Mouse (Mus musculus): ENCODE measurements at regions not wholly inside any gene's neighbourhood (a gene's known extent, or its start where the extent isn't known, plus 50 kb on each side); places are given as distances from the start of the nearest gene placed in this dataset.
"Not testable (repeated sequence)": the region's sequence is repeated elsewhere in the genome, so short reads cannot be mapped to it uniquely, and the experiment has no call there.

- H3K36me3 ChIP-seq (ENCODE audit: insufficient read depth, low read length) = no peaks in the 10 kb centered on the region
- no peak overlapping the region for H3K9ac ChIP-seq (replicated peaks; ENCODE audit: low read depth)
- H3K9me3 ChIP-seq (ENCODE audit: low read length) = no peaks in the 10 kb centered on the region
- 32% methylated on average over 10 of the region's 10 CpGs for WGBS
- H3K4me1 ChIP-seq (ENCODE audit: insufficient read depth, low read depth, low read length) = no peaks in the 10 kb centered on the region
- no peak overlapping the region for H3K27ac ChIP-seq (ENCODE audit: low read length)
- ATAC-seq (no peak), DNase-seq (ENCODE audit: low spot score) (peak; percentile 9)
- no peak for TF ChIP-seq EP300 (IDR thresholded peaks at IDR 0.05)
- TF ChIP-seq CTCF (IDR thresholded peaks at IDR 0.05) = peak; percentile 50
- H3K4me3 ChIP-seq (ENCODE audit: low read depth, low read length) = no peak overlapping the region
- H3K4me2 ChIP-seq (replicated peaks; ENCODE audit: low read depth, low read length) = no peak overlapping the region
- H3K27me3 ChIP-seq (replicated peaks; ENCODE audit: insufficient read depth, low read length) = no peaks in the 10 kb centered on the region
Observed at GRCm38 (mm10) chr2:10701459-10701858, 331.1 kb downstream of the Sfmbt2 start.

GRCm38 (mm10) chr2:10718366-10718765 is 348.1 kb downstream of the Sfmbt2 start:
- 47% methylated on average over 5 of the region's 5 CpGs for WGBS
- no peak overlapping the region for H3K4me3 ChIP-seq (ENCODE audit: low read depth, low read length)
- DNase-seq (ENCODE audit: low spot score) (no peak), ATAC-seq (no peak)
- H3K27me3 ChIP-seq (replicated peaks; ENCODE audit: insufficient read depth, low read length) = no peaks in the 10 kb centered on the region
- no peak overlapping the region for H3K9ac ChIP-seq (replicated peaks; ENCODE audit: low read depth)
- H3K4me2 ChIP-seq (replicated peaks; ENCODE audit: low read depth, low read length) = no peak overlapping the region
- H3K36me3 ChIP-seq (ENCODE audit: insufficient read depth, low read length) = no peaks in the 10 kb centered on the region
- no peaks in the 10 kb centered on the region for H3K9me3 ChIP-seq (ENCODE audit: low read length)
- TF ChIP-seq EP300 (IDR thresholded peaks at IDR 0.05) (no peak), CTCF (IDR thresholded peaks at IDR 0.05) (no peak)
- H3K4me1 ChIP-seq (ENCODE audit: insufficient read depth, low read depth, low read length) = no peaks in the 10 kb centered on the region
- no peak overlapping the region for H3K27ac ChIP-seq (ENCODE audit: low read length)

- not testable (repeated sequence) for ATAC-seq; H3K4me3 ChIP-seq (ENCODE audit: low read depth, low read length); H3K9ac ChIP-seq (replicated peaks; ENCODE audit: low read depth); H3K27me3 ChIP-seq (replicated peaks; ENCODE audit: insufficient read depth, low read length); H3K4me1 ChIP-seq (ENCODE audit: insufficient read depth, low read depth, low read length); H3K27ac ChIP-seq (ENCODE audit: low read length); H3K36me3 ChIP-seq (ENCODE audit: insufficient read depth, low read length); DNase-seq (ENCODE audit: low spot score); H3K4me2 ChIP-seq (replicated peaks; ENCODE audit: low read depth, low read length); H3K9me3 ChIP-seq (ENCODE audit: low read length)
- WGBS = 90% methylated on average over 5 of the region's 5 CpGs
Observed at GRCm38 (mm10) chr2:10734337-10734736, 364.0 kb downstream of the Sfmbt2 start.

- ATAC-seq (peak; percentile 11), DNase-seq (ENCODE audit: low spot score) (no peak)
- H3K9me3 ChIP-seq (ENCODE audit: low read length) = no peaks in the 10 kb centered on the region
- H3K27me3 ChIP-seq (replicated peaks; ENCODE audit: insufficient read depth, low read length) = no peaks in the 10 kb centered on the region
- H3K27ac ChIP-seq (ENCODE audit: low read length) = no peak overlapping the region
- TF ChIP-seq CTCF (IDR thresholded peaks at IDR 0.05) (no peak), EP300 (IDR thresholded peaks at IDR 0.05) (no peak)
- no peaks in the 10 kb centered on the region for H3K36me3 ChIP-seq (ENCODE audit: insufficient read depth, low read length)
- WGBS = 33% methylated on average over 13 of the region's 13 CpGs
- H3K9ac ChIP-seq (replicated peaks; ENCODE audit: low read depth) = no peak overlapping the region
- no peaks in the 10 kb centered on the region for H3K4me1 ChIP-seq (ENCODE audit: insufficient read depth, low read depth, low read length)
- peak overlapping the region; percentile 39 for H3K4me2 ChIP-seq (replicated peaks; ENCODE audit: low read depth, low read length)
- no peak overlapping the region for H3K4me3 ChIP-seq (ENCODE audit: low read depth, low read length)
Observed at GRCm38 (mm10) chr2:10736696-10737457, 366.6 kb downstream of the Sfmbt2 start.

GRCm38 (mm10) chr2:10737458-10737775 is 367.1 kb downstream of the Sfmbt2 start:
- Histone ChIP-seq H3K4me3 (ENCODE audit: low read depth, low read length) (no peak overlapping the region), H3K4me1 (ENCODE audit: insufficient read depth, low read depth, low read length) (no peaks in the 10 kb centered on the region), H3K27ac (ENCODE audit: low read length) (no peak overlapping the region), H3K4me2 (replicated peaks; ENCODE audit: low read depth, low read length) (peak overlapping the region; percentile 39), H3K9me3 (ENCODE audit: low read length) (no peaks in the 10 kb centered on the region), H3K27me3 (replicated peaks; ENCODE audit: insufficient read depth, low read length) (no peaks in the 10 kb centered on the region), H3K9ac (replicated peaks; ENCODE audit: low read depth) (no peak overlapping the region), H3K36me3 (ENCODE audit: insufficient read depth, low read length) (no peaks in the 10 kb centered on the region)
- DNase-seq (ENCODE audit: low spot score) = peak; percentile 50
- TF ChIP-seq CTCF (IDR thresholded peaks at IDR 0.05) = no peak
- TF ChIP-seq EP300 (IDR thresholded peaks at IDR 0.05) = no peak
- peak; percentile 72 for ATAC-seq
- WGBS = 37% methylated on average over 9 of the region's 9 CpGs

- no peak overlapping the region for H3K9ac ChIP-seq (replicated peaks; ENCODE audit: low read depth)
- no peak overlapping the region for H3K27ac ChIP-seq (ENCODE audit: low read length)
- no peak overlapping the region for H3K4me2 ChIP-seq (replicated peaks; ENCODE audit: low read depth, low read length)
- H3K4me3 ChIP-seq (ENCODE audit: low read depth, low read length) = no peak overlapping the region
- ATAC-seq (no peak), DNase-seq (ENCODE audit: low spot score) (no peak)
- H3K4me1 ChIP-seq (ENCODE audit: insufficient read depth, low read depth, low read length) = no peaks in the 10 kb centered on the region
- no peaks in the 10 kb centered on the region for H3K36me3 ChIP-seq (ENCODE audit: insufficient read depth, low read length)
- no peaks in the 10 kb centered on the region for H3K9me3 ChIP-seq (ENCODE audit: low read length)
- no peaks in the 10 kb centered on the region for H3K27me3 ChIP-seq (replicated peaks; ENCODE audit: insufficient read depth, low read length)
- TF ChIP-seq CTCF (IDR thresholded peaks at IDR 0.05) = no peak
- no peak for TF ChIP-seq EP300 (IDR thresholded peaks at IDR 0.05)
- 66% methylated on average over 7 of the region's 7 CpGs for WGBS
Observed at GRCm38 (mm10) chr2:10745127-10745526, 374.8 kb downstream of the Sfmbt2 start.

GRCm38 (mm10) chr2:10755375-10755774 is 385.1 kb downstream of the Sfmbt2 start:
- no peak overlapping the region for H3K27ac ChIP-seq (ENCODE audit: low read length)
- ATAC-seq (peak; percentile 89), DNase-seq (ENCODE audit: low spot score) (peak; percentile 51)
- no peaks in the 10 kb centered on the region for H3K4me1 ChIP-seq (ENCODE audit: insufficient read depth, low read depth, low read length)
- 38% methylated on average over 3 of the region's 3 CpGs for WGBS
- H3K4me2 ChIP-seq (replicated peaks; ENCODE audit: low read depth, low read length) = no peak overlapping the region
- H3K9me3 ChIP-seq (ENCODE audit: low read length) = no peaks in the 10 kb centered on the region
- no peak overlapping the region for H3K4me3 ChIP-seq (ENCODE audit: low read depth, low read length)
- no peaks in the 10 kb centered on the region for H3K36me3 ChIP-seq (ENCODE audit: insufficient read depth, low read length)
- H3K27me3 ChIP-seq (replicated peaks; ENCODE audit: insufficient read depth, low read length) = no peaks in the 10 kb centered on the region
- TF ChIP-seq EP300 (IDR thresholded peaks at IDR 0.05) (no peak), CTCF (IDR thresholded peaks at IDR 0.05) (peak; percentile 29)
- H3K9ac ChIP-seq (replicated peaks; ENCODE audit: low read depth) = no peak overlapping the region
